Mouse (Mus musculus): ENCODE measurements around the gene Chsy1. TPM values are rescaled to one million over a fixed set of nuclear protein-coding genes. Genes with fewer than 3 reads are reported as not detected.

Chsy1 gene
- polyA plus RNA-seq, 1 experiment from 2014 or later = 9.9 TPM

DNA sequence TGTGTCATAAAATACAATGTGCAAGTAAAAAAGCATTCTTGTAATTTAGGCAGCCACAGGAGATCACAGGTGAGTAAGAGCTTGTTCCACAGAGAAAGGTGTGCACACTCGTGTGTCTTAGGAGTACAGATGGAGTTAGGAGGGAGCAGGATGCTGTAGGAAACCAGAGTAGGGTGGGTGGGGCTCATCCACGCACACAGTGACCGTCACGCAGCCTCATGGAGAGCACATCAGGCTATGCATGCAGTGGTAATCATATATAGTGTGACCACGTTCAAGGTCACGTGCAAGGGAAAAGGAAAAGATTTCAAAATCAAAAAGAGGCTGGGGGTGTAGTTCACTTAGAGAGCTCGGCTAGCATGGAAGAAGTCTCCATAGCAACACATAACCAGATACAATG, 33.2 kb downstream of the Chsy1 start:
- no peak overlapping the region for H3K4me3 ChIP-seq (replicated peaks)
- no peak overlapping the region; the same call in 1 of the 2 replicates for H3K27ac ChIP-seq (replicated peaks)

DNA sequence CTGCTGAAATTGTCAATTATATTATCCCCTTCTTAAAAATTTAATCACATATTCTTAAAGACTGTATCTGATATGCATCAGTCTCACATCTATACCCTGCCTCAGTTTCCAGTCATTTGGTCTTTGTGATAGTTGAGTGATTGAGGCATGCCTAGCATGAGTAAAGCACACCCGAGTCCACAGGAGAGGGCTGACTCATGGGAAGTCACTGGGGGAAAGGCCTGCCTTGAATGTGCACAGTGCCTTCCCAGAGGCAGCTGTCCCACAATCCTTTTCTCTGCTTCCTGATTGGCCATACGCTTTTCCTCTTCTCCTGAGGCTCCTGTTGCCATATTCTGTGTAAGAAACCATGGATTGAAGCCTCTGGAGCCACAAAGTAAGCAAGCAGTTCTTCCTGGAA, 35.2 kb downstream of the Chsy1 start:
- no peak overlapping the region for H3K9ac ChIP-seq (replicated peaks)
- peaks cover 27% of the 10 kb centered on the region for H3K4me1 ChIP-seq
- H3K4me3 ChIP-seq (replicated peaks) = no peak overlapping the region
- H3K27ac ChIP-seq (replicated peaks) = no peak overlapping the region
- H3K4me2 ChIP-seq = no peak overlapping the region
- H3K9me3 ChIP-seq (replicated peaks) = no peaks in the 10 kb centered on the region
- 94% methylated on average over 2 of the region's 2 CpGs for WGBS
- no peak for ATAC-seq (ENCODE audit: low FRiP score)
- no peaks in the 10 kb centered on the region for H3K36me3 ChIP-seq
- no peaks in the 10 kb centered on the region for H3K27me3 ChIP-seq (replicated peaks)

More for the DNA sequence above, 33.2 kb downstream of the Chsy1 start:
- WGBS = 78% methylated on average over 7 of the region's 7 CpGs
- no peak overlapping the region for H3K9ac ChIP-seq (replicated peaks)
- H3K9me3 ChIP-seq (replicated peaks) = no peaks in the 10 kb centered on the region
- no peak for ATAC-seq (ENCODE audit: low FRiP score)
- no peaks in the 10 kb centered on the region for H3K36me3 ChIP-seq
- peaks cover 38% of the 10 kb centered on the region for H3K4me1 ChIP-seq
- no peaks in the 10 kb centered on the region for H3K27me3 ChIP-seq (replicated peaks)
- no peak overlapping the region for H3K4me2 ChIP-seq

DNA sequence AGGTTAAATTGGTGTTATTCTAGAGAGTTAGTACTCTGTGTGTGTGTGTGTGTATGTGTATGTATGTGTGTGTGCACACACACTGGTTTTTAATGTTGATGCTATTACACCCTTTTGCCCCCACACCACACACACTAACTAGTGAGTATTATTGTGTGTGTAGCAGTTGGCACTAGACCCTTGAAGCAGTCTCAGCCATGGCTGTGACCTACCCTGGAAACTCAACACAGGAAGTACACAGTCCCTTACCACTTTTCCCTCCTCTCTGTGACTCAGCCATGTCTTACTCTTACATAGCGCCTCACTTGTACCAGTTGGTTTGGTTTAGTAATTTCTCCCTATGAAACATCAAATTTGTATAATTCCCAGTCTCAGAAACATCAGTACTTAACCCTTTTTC, 37.8 kb downstream of the Chsy1 start:
- H3K4me3 ChIP-seq (replicated peaks) = no peak overlapping the region
- WGBS = 97% methylated on average over 1 of the region's 1 CpGs
- ATAC-seq (ENCODE audit: low FRiP score) = no peak
- no peak overlapping the region for H3K4me2 ChIP-seq
- H3K36me3 ChIP-seq = no peaks in the 10 kb centered on the region
- H3K27ac ChIP-seq (replicated peaks) = no peak overlapping the region
- H3K9me3 ChIP-seq (replicated peaks) = no peaks in the 10 kb centered on the region
- no peaks in the 10 kb centered on the region for H3K27me3 ChIP-seq (replicated peaks)
- H3K4me1 ChIP-seq = peaks cover 8% of the 10 kb centered on the region
- no peak overlapping the region for H3K9ac ChIP-seq (replicated peaks)

DNA sequence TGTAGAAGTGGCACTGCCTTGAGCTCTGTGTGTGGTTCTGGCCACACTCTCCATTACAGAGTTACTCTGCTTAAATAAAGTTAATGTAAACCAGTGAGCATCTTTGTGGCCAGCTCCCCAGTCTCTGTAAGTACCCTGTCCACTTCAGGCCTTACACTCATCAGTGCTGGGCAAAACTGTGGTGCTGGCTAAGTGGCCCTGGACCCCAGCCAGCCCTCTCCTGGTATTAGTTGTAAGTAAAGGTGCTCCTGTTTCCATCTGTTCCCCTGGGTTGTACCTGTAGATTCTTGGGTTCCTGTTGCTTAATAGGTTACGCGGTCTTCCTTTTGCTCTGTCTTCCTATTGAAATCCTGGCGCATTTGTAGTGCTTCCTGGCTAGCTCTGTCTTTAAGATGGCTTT, 38.5 kb downstream of the Chsy1 start:
- ATAC-seq (ENCODE audit: low FRiP score) = no peak
- H3K27me3 ChIP-seq (replicated peaks) = no peaks in the 10 kb centered on the region
- H3K9me3 ChIP-seq (replicated peaks) = no peaks in the 10 kb centered on the region
- WGBS = 98% methylated on average over 3 of the region's 3 CpGs
- H3K4me3 ChIP-seq (replicated peaks) = no peak overlapping the region
- H3K27ac ChIP-seq (replicated peaks) = no peak overlapping the region
- H3K36me3 ChIP-seq = peaks cover 3% of the 10 kb centered on the region; the same call in 1 of the 2 replicates
- H3K4me2 ChIP-seq = no peak overlapping the region
- no peak overlapping the region for H3K9ac ChIP-seq (replicated peaks)
- H3K4me1 ChIP-seq = peaks cover 1% of the 10 kb centered on the region

DNA sequence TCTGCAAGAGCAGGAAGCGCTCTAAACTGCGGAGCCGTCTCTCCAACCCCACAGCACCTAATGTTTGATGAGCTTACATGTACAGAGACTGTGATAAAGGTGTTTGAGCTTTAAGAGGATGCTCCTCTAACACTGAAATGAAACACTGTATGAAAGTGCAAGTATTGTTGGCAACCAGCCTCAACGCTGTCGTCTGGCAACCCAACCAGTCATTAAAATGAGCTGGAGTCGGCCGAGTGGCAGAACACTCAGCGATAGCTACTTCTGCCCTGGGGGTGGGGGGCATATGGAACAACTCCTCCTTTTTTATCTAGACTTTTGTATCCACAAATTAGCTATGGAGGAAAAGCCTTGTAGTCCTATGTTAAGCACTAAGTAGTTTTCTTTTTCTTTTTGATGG, 40.2 kb downstream of the Chsy1 start:
- Histone ChIP-seq H3K36me3 (peaks cover 8% of the 10 kb centered on the region; the same call in 1 of the 2 replicates), H3K9me3 (replicated peaks) (no peaks in the 10 kb centered on the region), H3K27me3 (replicated peaks) (no peaks in the 10 kb centered on the region), H3K9ac (replicated peaks) (no peak overlapping the region), H3K27ac (replicated peaks) (no peak overlapping the region), H3K4me1 (no peaks in the 10 kb centered on the region), H3K4me3 (replicated peaks) (no peak overlapping the region), H3K4me2 (no peak overlapping the region)
- ATAC-seq (ENCODE audit: low FRiP score) = no peak
- 65% methylated on average over 8 of the region's 8 CpGs for WGBS

DNA sequence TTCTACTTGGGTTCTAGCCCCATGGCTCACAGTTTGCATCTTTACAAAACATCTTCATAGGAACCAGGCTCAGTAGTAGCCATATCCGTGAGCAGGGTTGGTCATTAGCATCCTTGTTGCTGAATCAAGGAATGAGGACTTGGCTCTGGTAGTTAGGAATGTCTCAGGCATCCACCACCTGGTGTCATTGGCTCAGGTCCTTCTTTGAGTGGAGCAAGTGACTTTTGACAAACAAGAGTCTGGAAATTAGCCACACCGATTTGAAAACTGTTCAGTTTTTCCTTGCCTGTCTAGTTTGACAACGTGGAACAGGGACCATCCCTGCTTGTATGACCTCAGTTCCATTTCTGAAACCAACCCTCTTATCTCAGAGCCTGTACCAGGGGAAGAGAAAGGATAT, 41.1 kb downstream of the Chsy1 start:
- Histone ChIP-seq H3K27ac (replicated peaks) (no peak overlapping the region), H3K4me1 (peaks cover under 1% of the 10 kb centered on the region; the same call in 1 of the 2 replicates), H3K9ac (replicated peaks) (no peak overlapping the region), H3K27me3 (replicated peaks) (no peaks in the 10 kb centered on the region), H3K4me3 (replicated peaks) (no peak overlapping the region), H3K9me3 (replicated peaks) (no peaks in the 10 kb centered on the region), H3K4me2 (no peak overlapping the region), H3K36me3 (peaks cover 8% of the 10 kb centered on the region; the same call in 1 of the 2 replicates)
- ATAC-seq (ENCODE audit: low FRiP score) = no peak
- 85% methylated on average over 3 of the region's 3 CpGs for WGBS

DNA sequence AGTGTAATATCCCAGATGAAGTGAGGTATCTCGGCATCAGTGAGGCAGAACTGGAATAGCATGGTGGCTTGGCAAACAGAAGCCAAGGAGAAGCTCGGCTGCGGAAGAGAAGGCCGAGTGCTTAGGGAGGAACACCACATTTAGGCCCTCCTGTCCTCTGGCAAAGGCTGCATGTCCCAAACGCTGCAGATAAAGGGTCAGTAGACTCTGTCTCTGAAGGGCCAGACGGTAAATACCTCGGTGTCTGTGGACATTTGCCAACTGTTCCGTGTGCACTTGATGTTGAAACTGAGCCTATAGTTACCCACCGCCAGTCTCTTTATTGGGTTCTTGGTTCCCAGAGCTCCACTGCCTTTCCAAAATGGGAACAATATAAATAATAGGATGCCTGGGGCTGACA, 48.1 kb downstream of the Chsy1 start:
- Histone ChIP-seq H3K4me3 (replicated peaks) (no peak overlapping the region), H3K9me3 (replicated peaks) (no peaks in the 10 kb centered on the region), H3K27ac (replicated peaks) (peak overlapping the region; percentile 64; the same call in 1 of the 2 replicates), H3K4me1 (peaks cover 22% of the 10 kb centered on the region), H3K4me2 (no peak overlapping the region), H3K36me3 (peaks cover 8% of the 10 kb centered on the region; the same call in 1 of the 2 replicates), H3K27me3 (replicated peaks) (no peaks in the 10 kb centered on the region), H3K9ac (replicated peaks) (no peak overlapping the region)
- no peak for ATAC-seq (ENCODE audit: low FRiP score)
- 57% methylated on average over 9 of the region's 9 CpGs for WGBS

DNA sequence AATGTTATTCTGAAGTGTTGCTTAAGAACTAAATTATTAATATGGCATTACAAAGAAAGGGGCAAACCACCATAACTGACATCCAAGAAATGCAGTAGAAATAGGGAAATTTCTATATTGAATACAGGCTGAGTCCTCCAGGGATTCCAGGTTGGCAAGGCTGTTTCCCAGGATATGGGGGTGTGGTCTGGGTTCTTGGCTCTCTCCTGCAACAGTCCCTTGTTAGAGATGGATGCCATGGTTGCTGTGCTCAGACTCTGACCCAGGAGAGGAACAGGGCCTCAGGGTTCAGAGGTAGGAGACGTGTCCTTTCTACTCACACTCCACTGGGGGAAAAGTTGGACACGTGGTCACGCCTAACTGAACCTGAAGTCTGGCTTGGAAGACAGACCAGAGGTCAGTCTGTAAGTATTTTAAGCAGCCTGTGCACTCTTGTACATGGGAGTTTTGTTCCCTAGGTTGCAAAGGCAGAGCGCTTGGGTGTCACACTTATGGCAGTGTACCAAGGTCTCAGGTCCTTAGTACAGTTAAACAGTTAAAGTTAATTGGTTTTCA, 48.6 kb downstream of the Chsy1 start:
- Histone ChIP-seq H3K27me3 (replicated peaks) (no peaks in the 10 kb centered on the region), H3K4me2 (no peak overlapping the region), H3K27ac (replicated peaks) (0 out of 2 replicates have a peak overlapping the region, but pooled peaks have one; percentile 2), H3K9ac (replicated peaks) (no peak overlapping the region), H3K4me1 (peaks cover 22% of the 10 kb centered on the region), H3K9me3 (replicated peaks) (no peaks in the 10 kb centered on the region), H3K36me3 (peaks cover 4% of the 10 kb centered on the region; the same call in 1 of the 2 replicates), H3K4me3 (replicated peaks) (no peak overlapping the region)
- ATAC-seq (ENCODE audit: low FRiP score) = no peak
- 78% methylated on average over 4 of the region's 4 CpGs for WGBS

DNA sequence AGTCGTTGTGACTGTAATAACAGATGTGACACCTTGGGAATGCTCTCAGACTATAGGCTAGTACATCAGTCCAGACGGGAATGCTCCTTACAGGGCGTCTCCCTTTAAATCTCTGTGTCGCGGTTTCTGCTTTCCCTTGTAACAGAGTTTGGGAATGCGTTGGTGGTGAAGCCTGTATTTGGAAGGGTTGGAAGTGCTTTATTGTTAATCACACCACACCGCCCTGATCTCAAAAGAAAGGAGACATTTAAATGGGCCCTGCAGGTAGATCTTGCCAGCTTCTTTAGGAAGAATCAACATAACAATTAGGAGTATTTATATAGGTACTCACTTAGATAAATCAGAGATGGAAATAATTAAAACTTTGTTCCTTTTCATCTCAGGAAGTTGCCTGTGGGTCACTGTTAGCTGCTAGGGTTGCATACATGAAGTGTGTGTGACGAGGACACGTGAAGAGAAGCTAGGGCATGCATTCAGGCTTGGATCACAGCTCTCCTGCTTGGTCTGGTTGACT, 49.4 kb downstream of the Chsy1 start:
- Histone ChIP-seq H3K9ac (replicated peaks) (no peak overlapping the region), H3K4me2 (no peak overlapping the region), H3K27ac (replicated peaks) (no peak overlapping the region), H3K4me3 (replicated peaks) (no peak overlapping the region), H3K27me3 (replicated peaks) (no peaks in the 10 kb centered on the region), H3K4me1 (peaks cover 22% of the 10 kb centered on the region), H3K9me3 (replicated peaks) (no peaks in the 10 kb centered on the region), H3K36me3 (no peaks in the 10 kb centered on the region)
- ATAC-seq (ENCODE audit: low FRiP score) = no peak
- WGBS = 70% methylated on average over 9 of the region's 9 CpGs

DNA sequence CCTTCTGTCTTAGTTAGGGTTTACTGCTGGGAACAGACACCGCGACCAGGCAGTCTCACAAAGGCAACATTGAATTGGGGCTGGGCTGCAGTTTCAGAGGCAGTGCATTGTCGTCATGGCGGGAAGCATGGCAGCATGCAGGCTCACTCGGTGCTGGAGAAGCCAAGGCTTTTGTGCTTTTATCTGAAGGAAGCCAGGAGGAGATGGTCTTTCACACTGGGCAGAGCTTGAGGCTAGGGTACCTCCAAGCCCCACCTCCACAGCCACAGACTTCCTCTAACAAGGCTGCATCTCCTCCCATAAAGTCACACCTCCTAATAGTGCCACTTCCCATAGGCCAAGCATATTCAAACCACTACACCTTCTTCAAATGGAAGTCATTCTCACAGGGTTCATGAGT, 50.6 kb downstream of the Chsy1 start:
- no peaks in the 10 kb centered on the region for H3K36me3 ChIP-seq
- H3K9me3 ChIP-seq (replicated peaks) = no peaks in the 10 kb centered on the region
- 30% methylated on average over 5 of the region's 5 CpGs for WGBS
- no peak overlapping the region for H3K4me2 ChIP-seq
- peaks cover 31% of the 10 kb centered on the region for H3K4me1 ChIP-seq
- H3K27ac ChIP-seq (replicated peaks) = no peak overlapping the region
- no peak overlapping the region for H3K4me3 ChIP-seq (replicated peaks)
- no peaks in the 10 kb centered on the region for H3K27me3 ChIP-seq (replicated peaks)
- ATAC-seq (ENCODE audit: low FRiP score) = no peak
- H3K9ac ChIP-seq (replicated peaks) = no peak overlapping the region

DNA sequence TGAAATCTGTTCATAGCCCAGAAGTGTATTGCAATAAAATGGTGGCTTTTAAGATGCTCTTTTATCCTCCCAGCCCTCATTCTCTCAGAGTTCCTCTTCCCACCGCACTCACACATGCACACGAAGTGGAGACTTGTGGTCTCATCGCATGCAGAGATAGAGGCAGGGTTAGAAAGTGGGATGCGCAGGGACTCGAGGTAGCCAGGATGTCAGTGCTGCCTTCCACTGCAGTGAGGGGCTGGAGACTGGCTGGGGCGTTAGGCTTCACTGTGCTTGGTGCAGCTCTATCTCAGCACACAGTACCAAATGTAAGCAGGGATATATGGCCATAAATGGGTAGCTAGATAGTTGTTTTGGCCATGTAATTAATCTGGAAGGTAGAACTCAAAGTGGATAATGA, 52.5 kb downstream of the Chsy1 start:
- 83% methylated on average over 6 of the region's 6 CpGs for WGBS
- ATAC-seq (ENCODE audit: low FRiP score) = no peak
- H3K9me3 ChIP-seq (replicated peaks) = no peaks in the 10 kb centered on the region
- H3K27ac ChIP-seq (replicated peaks) = no peak overlapping the region
- H3K4me2 ChIP-seq = no peak overlapping the region
- H3K36me3 ChIP-seq = no peaks in the 10 kb centered on the region
- H3K27me3 ChIP-seq (replicated peaks) = no peaks in the 10 kb centered on the region
- H3K9ac ChIP-seq (replicated peaks) = no peak overlapping the region
- peaks cover 29% of the 10 kb centered on the region for H3K4me1 ChIP-seq
- H3K4me3 ChIP-seq (replicated peaks) = no peak overlapping the region

DNA sequence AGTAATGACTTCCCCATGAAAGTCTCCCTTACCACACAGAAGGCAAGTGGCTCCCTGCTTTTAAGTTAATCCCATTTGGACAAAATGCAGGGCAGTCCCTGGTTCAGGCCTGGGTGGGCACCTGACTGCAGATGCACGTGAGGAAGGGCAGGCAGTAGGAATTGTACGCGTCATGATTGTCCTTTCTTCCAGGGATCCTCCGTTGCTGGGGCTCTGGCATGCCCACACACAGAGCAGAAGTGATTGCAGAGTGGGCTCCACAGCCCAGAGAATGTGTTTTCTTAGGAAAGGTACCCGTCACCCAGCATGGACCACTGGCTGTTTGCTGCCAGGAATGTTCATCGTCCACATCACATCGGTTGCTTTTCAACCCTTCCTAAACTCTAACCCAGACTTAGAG, 53.2 kb downstream of the Chsy1 start:
- WGBS = 79% methylated on average over 7 of the region's 7 CpGs
- H3K36me3 ChIP-seq = no peaks in the 10 kb centered on the region
- no peak overlapping the region for H3K4me2 ChIP-seq
- 0 out of 2 replicates have a peak overlapping the region, but pooled peaks have one; percentile 18 for H3K27ac ChIP-seq (replicated peaks)
- no peaks in the 10 kb centered on the region for H3K9me3 ChIP-seq (replicated peaks)
- H3K27me3 ChIP-seq (replicated peaks) = no peaks in the 10 kb centered on the region
- H3K4me1 ChIP-seq = peaks cover 23% of the 10 kb centered on the region
- H3K9ac ChIP-seq (replicated peaks) = no peak overlapping the region
- H3K4me3 ChIP-seq (replicated peaks) = no peak overlapping the region
- no peak for ATAC-seq (ENCODE audit: low FRiP score)
